Mouse (Mus musculus) heart, adult 2 months (tissue): ENCODE measurements around the gene Ppp1r16b. TPM values are rescaled to one million over a fixed set of nuclear protein-coding genes. Genes with fewer than 3 reads are reported as not detected.

Experiments used
- DNase-seq, 2 experiments: peaks; one replicate each; pipeline ENCODE4 v3.0.0; 2021
- H3K27ac ChIP-seq: fragments of 200-600 bp; 2 replicates; pipeline ENCODE4 v1.8.1; 2022
- H3K27me3 ChIP-seq: fragments of 200-500 bp; 2 replicates; pipeline ENCODE4 v1.6.1; 2012; ENCODE audit warnings: mild to moderate bottlenecking, low read length, inconsistent platforms, mixed read lengths; ENCODE audit not compliant: control insufficient read depth, insufficient read depth
- H3K36me3 ChIP-seq: fragments of 200-500 bp; 2 replicates; pipeline ENCODE4 v1.6.1; 2012; ENCODE audit warnings: low read length, inconsistent platforms; ENCODE audit not compliant: control insufficient read depth, insufficient read depth
- H3K4me1 ChIP-seq: fragments of 200-500 bp; 2 replicates; pipeline ENCODE4 v1.6.1; 2011; ENCODE audit warnings: low read length; ENCODE audit not compliant: control insufficient read depth, insufficient read depth
- H3K4me3 ChIP-seq: fragments of 200-600 bp; 2 replicates; pipeline ENCODE4 v1.8.1; 2022
- H3K79me2 ChIP-seq: fragments of 200-500 bp; replicated peaks from 2 replicates; pipeline ENCODE4 v1.6.1; 2012; ENCODE audit warnings: mild to moderate bottlenecking, inconsistent platforms, low read length, moderate library complexity, mixed read lengths; ENCODE audit not compliant: control insufficient read depth, insufficient read depth
- H3K9ac ChIP-seq: fragments of 200-500 bp; 2 replicates; pipeline ENCODE4 v1.6.1; 2012; ENCODE audit warnings: low read depth, mild to moderate bottlenecking, control low read depth, inconsistent platforms, low read length, mixed read lengths
- CTCF ChIP-seq: fragments of 200-600 bp; IDR thresholded peaks from 2 replicates; pipeline ENCODE4 v1.8.1; 2022; ENCODE audit warnings: antibody characterized with exemption, mild to moderate bottlenecking, moderate library complexity
- EP300 ChIP-seq: fragments of 200-500 bp; IDR thresholded peaks from 2 replicates; pipeline ENCODE4 v1.6.1; 2011; ENCODE audit warnings: low read depth, low read length, control low read depth; ENCODE audit not compliant: insufficient read depth
- POLR2A ChIP-seq: fragments of 200-500 bp; IDR thresholded peaks from 2 replicates; pipeline ENCODE4 v1.6.1; 2011; ENCODE audit warnings: mild to moderate bottlenecking, low read depth, low read length, control low read depth; ENCODE audit not compliant: insufficient read depth
- WGBS: fragments of 180-500 bp; shearing (Covaris S2); methylation state at CpG from one replicate; pipeline ENCODE4 v1.1.7; 2018; 5-methylcytosine and 5-hydroxymethylcytosine counted together
- intact Hi-C: fragments of 180-260 bp; cut with DNase I; formaldehyde crosslinking; loops from one replicate; pipeline ENCODE4 v1.15.1; 2025
- polyA plus RNA-seq: library from polyadenylated mRNA; depleted of rRNA; stranded (reverse); fragments of >200 nt; gene quantifications from 2 replicates; pipeline ENCODE4 v1.2.3, GENCODE M21; 2012
- total RNA-seq, 2 experiments: library from RNA; stranded (reverse); gene quantifications; 2 replicates each; pipeline ENCODE4 v1.2.3; 2021

Gene Ppp1r16b
- total and polyA plus RNA-seq, 3 experiments, result 3.3 to 12.3 (median 10.4) TPM

DNA sequence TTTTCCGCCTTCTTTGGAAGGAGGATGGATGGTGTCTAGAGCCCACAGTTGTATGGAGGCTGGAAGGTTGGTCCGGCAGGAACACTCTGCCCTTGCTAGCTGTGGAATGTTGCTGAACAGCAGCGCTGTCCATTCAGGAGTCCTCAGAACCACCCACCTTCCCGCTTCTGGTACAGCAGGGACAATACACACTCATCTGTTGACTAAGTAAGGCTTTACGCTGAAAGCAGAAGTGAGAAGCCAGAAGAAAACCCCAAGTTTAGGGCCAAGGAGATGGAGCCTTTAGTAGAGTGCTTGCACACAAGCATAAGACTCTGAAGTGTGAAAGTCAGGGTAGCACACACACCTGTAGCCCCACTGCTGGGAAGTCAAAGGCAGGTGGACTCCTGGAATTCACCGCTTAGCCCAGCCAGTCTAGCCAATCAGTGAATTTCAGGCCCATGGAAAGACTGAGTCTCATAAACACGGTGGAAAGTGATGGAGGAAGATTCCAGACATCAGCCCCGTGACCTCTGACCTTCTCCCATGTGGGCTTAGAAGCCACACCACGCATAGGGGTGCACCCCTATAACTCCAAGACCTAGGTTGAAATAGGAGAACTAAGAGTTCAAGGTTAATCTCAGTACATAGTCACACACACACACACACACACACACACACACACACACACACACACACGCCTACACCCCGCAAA, 17.3 kb downstream of the Ppp1r16b start:
- intact Hi-C loops, result no loop called here
- 41% methylated on average over 11 of the region's 11 CpGs for WGBS
- H3K27me3 ChIP-seq, result no peaks in the 10 kb centered on the region

DNA sequence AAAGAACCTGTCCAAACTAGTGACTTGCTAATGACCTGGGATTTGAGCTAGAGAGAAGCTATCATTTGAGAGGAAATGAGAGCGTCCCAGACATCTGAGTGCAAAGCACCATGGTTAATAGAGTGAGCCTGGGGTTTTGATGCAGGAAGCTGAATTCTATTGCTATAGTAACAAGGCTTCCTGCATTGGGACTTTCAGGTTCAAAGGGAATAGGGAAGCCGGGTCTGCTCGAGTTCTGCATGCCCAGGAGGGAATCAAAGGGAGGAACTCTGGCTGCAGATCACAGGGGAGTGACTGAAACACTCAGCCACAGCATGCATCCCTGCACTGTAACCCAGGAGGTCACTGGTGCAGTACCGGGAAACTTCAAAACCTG, 17.8 kb downstream of the Ppp1r16b start:
- no peak for DNase-seq
- Histone ChIP-seq H3K4me1 (peaks cover 12% of the 10 kb centered on the region), H3K79me2 (no peaks in the 10 kb centered on the region), H3K9ac (no peak overlapping the region), H3K36me3 (no peaks in the 10 kb centered on the region), H3K4me3 (no peak overlapping the region), H3K27me3 (no peaks in the 10 kb centered on the region), H3K27ac (peak overlapping the region; percentile 45)
- TF ChIP-seq POLR2A, result no peak
- no peak for TF ChIP-seq EP300
- no peak for TF ChIP-seq CTCF
- intact Hi-C loops, result no loop called here
- 18% methylated on average over 4 of the region's 4 CpGs for WGBS

More for the DNA sequence above, 17.3 kb downstream of the Ppp1r16b start:
- H3K4me3 ChIP-seq, result no peak overlapping the region
- peak overlapping the region; percentile 32; the same call in 1 of the 2 replicates for H3K27ac ChIP-seq
- DNase-seq, result no peak
- no peaks in the 10 kb centered on the region for H3K36me3 ChIP-seq
- TF ChIP-seq EP300 (no peak), POLR2A (no peak), CTCF (no peak)
- no peaks in the 10 kb centered on the region for H3K79me2 ChIP-seq
- peaks cover 12% of the 10 kb centered on the region for H3K4me1 ChIP-seq
- no peak overlapping the region for H3K9ac ChIP-seq

DNA sequence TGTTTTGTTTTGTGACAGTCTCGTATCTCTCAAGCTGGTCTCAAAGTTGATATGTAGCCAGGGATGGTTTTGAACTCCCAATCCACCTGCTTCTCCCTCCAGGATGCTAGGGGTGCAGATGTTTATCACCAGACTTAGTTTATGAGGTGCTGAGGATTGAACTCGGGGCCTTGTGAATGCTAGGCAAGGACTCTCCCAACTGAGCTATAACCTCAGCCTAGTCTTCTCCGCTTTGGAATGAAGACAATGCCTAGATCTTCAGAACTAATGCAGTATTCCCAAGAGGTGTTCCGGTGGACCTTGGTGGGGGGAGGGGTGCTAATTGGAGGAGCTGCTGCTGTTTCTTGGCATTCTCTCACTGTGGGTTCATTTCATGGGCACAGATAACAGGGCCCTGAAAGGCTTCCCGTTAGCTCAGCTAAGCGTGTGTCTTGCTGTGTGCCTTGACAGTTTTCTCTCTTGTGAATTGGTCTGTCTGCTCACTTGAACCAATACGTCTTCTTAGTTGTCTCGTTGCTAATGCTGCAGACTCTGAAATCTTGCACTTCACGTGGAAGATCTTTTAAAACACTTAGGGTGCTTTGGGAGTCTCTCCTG, 19.1 kb downstream of the Ppp1r16b start:
- no peak overlapping the region for H3K4me3 ChIP-seq
- no peaks in the 10 kb centered on the region for H3K27me3 ChIP-seq
- no peaks in the 10 kb centered on the region; the same call in 1 of the 2 replicates for H3K36me3 ChIP-seq
- 43% methylated on average over 9 of the region's 9 CpGs for WGBS
- no peaks in the 10 kb centered on the region for H3K79me2 ChIP-seq
- no peak for DNase-seq
- TF ChIP-seq CTCF (no peak), POLR2A (no peak), EP300 (no peak)
- intact Hi-C loops, result no loop called here
- no peak overlapping the region for H3K9ac ChIP-seq
- peaks cover 20% of the 10 kb centered on the region for H3K4me1 ChIP-seq
- peak overlapping the region; percentile 15; the same call in 1 of the 2 replicates for H3K27ac ChIP-seq

DNA sequence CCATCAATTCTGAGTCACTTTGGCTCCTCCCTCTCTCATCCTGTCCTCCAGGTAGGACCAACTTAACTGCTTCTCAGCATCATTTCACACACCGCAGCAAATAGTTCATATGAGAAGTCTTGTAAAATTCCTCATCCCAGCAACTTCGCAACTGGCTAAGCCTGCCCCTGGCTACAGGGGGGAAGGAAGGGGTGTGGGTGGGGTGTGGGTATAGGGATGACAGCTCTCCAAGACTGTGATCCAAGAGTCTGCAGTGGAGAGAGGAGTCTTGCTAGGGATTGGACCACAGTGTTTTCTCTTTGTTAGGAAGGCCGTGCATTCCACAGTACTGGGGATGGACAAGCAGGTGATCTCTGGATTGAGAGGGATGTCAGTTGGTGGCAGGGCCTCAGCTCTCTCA, 19.7 kb downstream of the Ppp1r16b start:
- no peaks in the 10 kb centered on the region; the same call in 1 of the 2 replicates for H3K36me3 ChIP-seq
- H3K27ac ChIP-seq, result peak overlapping the region; percentile 15; the same call in 1 of the 2 replicates
- no peak overlapping the region for H3K9ac ChIP-seq
- H3K27me3 ChIP-seq, result no peaks in the 10 kb centered on the region
- WGBS, result 59% methylated on average over 3 of the region's 3 CpGs
- intact Hi-C loops, result loop anchor here (5.0 kb wide), 1 partner anchor 52 kb away; no protein-coding TSS in a partner anchor
- TF ChIP-seq CTCF, result no peak
- no peak for TF ChIP-seq POLR2A
- TF ChIP-seq EP300, result no peak
- no peaks in the 10 kb centered on the region for H3K79me2 ChIP-seq
- no peak overlapping the region for H3K4me3 ChIP-seq
- H3K4me1 ChIP-seq, result peaks cover 21% of the 10 kb centered on the region
- DNase-seq, result no peak

DNA sequence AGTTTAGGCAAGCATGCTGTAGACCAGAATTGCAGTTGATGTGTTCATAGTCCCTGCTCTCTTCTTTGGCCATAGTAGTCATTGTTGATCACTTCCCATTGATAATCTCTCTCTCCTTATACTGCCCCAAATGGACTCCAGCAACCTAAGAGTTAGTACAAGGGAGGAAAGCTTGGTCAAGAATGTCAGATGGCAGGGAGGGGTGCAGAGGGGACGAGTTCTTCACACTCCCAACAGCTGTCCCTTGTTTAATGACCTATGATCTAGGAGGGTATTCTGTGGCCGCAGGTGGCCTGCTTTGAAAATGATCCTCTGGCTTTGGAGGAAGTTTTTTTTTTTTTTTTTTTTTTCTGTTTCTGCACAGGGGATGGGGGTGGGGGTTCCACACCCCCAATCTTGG, 21.2 kb downstream of the Ppp1r16b start:
- Histone ChIP-seq H3K27me3 (no peaks in the 10 kb centered on the region), H3K4me1 (peaks cover 22% of the 10 kb centered on the region), H3K4me3 (no peak overlapping the region), H3K9ac (no peak overlapping the region), H3K36me3 (no peaks in the 10 kb centered on the region; the same call in 1 of the 2 replicates), H3K79me2 (no peaks in the 10 kb centered on the region), H3K27ac (no peak overlapping the region; the same call in 1 of the 2 replicates)
- TF ChIP-seq CTCF (no peak), POLR2A (no peak), EP300 (no peak)
- intact Hi-C loops, result loop anchor here (2.0 to 5.0 kb wide), 2 partner anchors 14 to 51 kb away; no protein-coding TSS in a partner anchor
- 61% methylated on average over 2 of the region's 2 CpGs for WGBS
- DNase-seq, result no peak

DNA sequence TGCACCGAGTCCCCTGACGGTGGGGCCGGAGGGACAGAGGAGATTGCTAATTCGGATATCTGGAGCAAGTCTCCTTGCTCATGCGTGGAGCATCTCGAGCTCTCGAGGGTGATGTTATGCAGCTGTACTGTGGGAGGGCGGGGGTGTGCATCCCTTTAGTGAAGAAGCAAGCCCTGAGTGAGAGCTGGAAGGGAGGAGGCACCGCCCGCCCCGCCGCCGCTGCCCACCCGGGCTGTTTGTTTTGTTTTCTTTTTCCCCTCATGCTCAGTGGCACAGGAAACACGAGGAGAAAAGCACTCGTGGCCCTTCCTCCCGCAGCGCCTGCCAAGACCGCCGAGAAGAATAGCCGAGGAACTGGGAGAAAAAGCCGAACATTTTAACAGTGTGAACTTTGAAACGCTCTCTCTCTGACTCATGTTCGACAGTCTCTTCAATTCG, 22.6 kb downstream of the Ppp1r16b start:
- WGBS, result 20% methylated on average over 25 of the region's 25 CpGs
- H3K36me3 ChIP-seq, result no peaks in the 10 kb centered on the region; the same call in 1 of the 2 replicates
- DNase-seq, result peak; percentile 70 to 82
- intact Hi-C loops, result loop anchor here (2.0 to 5.0 kb wide), 2 partner anchors 15 to 49 kb away; no protein-coding TSS in a partner anchor
- no peaks in the 10 kb centered on the region for H3K27me3 ChIP-seq
- H3K4me3 ChIP-seq, result no peak overlapping the region
- no peak for TF ChIP-seq POLR2A
- peak; percentile 63; the same call in 1 of the 2 replicates for TF ChIP-seq EP300
- peak; percentile 14; the same call in 1 of the 2 replicates for TF ChIP-seq CTCF
- no peaks in the 10 kb centered on the region for H3K79me2 ChIP-seq
- H3K9ac ChIP-seq, result no peak overlapping the region
- H3K27ac ChIP-seq, result peak overlapping the region; percentile 89
- peaks cover 19% of the 10 kb centered on the region for H3K4me1 ChIP-seq
